Mouse (Mus musculus) cerebellum, adult 9-10 months (tissue): Measurements from ENCODE around the gene Defa31.
"Not testable (repeated sequence)": the region's sequence is repeated elsewhere in the genome, so short reads cannot be mapped to it uniquely, and the experiment has no call there.

Experiments used
- DNase-seq: peaks from one replicate; pipeline ENCODE4 v3.0.0; 2022

Defa31 gene

GRCm38 (mm10) chr8:21191314-21191713, at the start of gene Defa31:
TSS of gene Defa31 (plus strand) at chr8:21191614.
- DNase-seq = not testable (repeated sequence)

- not testable (repeated sequence) for DNase-seq
These were observed 29.4 kb upstream of the Defa31 start, which contains the start of gene Defa22 for GRCm38 (mm10) chr8:21161977-21162376. TSS of gene Defa22 (plus strand) at chr8:21162277.

GRCm38 (mm10) chr8:21201261-21201660, 9.8 kb downstream of the Defa31 start, which contains the start of gene Gm15293:
TSS of gene Gm15293 (plus strand) at chr8:21201561.
- DNase-seq = not testable (repeated sequence)
